In genomic region chr7:73535861-73536200, GRCm38 (mm10) we compare ENCODE assay signal across 11 mouse cellular contexts. TPM values are rescaled to one million over a fixed set of nuclear protein-coding genes. Genes with fewer than 3 reads are reported as not detected.
DNase-seq lines count a peak whose midpoint lies in the region; ATAC-seq and TF ChIP-seq lines count a peak whose summit lies in the region.
"Had no signal": no experiment of that assay in that cellular context is flagged by ENCODE, and none has a peak within 500 bp of the region (broad histone marks: within the 10 kb centered on the region; RNA-seq: fewer than 3 reads in every experiment).

No protein-coding gene starts in this region.

- intact Hi-C loops in heart, postnatal 14 days (cut with DNase I), result no loop called here

- no peak for TF ChIP-seq POLR2A in small intestine, adult 2 months (IDR thresholded peaks at IDR 0.05; ENCODE audit: low read depth, low read length)

- no peaks in the 10 kb centered on the region for H3K27me3 ChIP-seq in heart, embryonic 12.5 days (replicated peaks)
- no peaks in the 10 kb centered on the region for H3K27me3 ChIP-seq in lung, postnatal 0 days (replicated peaks; ENCODE audit: insufficient read depth, low read length)
- H3K27me3 ChIP-seq in hindbrain, embryonic 14.5 days (ENCODE audit: control insufficient read depth, insufficient read depth, low read length), result no peaks in the 10 kb centered on the region
- no peaks in the 10 kb centered on the region for H3K27me3 ChIP-seq in small intestine, adult 2 months (ENCODE audit: control insufficient read depth, insufficient read depth, low read length)

- H3K27ac ChIP-seq in heart, embryonic 12.5 days (ENCODE audit: poor library complexity, severe bottlenecking), result peak overlapping the region; percentile 41; the same call in 1 of the 2 replicates
- peak overlapping the region; percentile 74 for H3K27ac ChIP-seq in lung, postnatal 0 days (ENCODE audit: low read length)
- peak overlapping the region; percentile 45; the same call in 1 of the 2 replicates for H3K27ac ChIP-seq in hindbrain, embryonic 14.5 days
- peak overlapping the region; percentile 76; the same call in 1 of the 2 replicates for H3K27ac ChIP-seq in small intestine, adult 2 months (ENCODE audit: insufficient read depth, low read depth, low read length)

- H3K36me3 ChIP-seq in heart, embryonic 12.5 days, result peaks cover 6% of the 10 kb centered on the region
- H3K36me3 ChIP-seq in lung, postnatal 0 days (ENCODE audit: insufficient read depth, low read length), result no peaks in the 10 kb centered on the region
- peaks cover 2% of the 10 kb centered on the region; the same call in 1 of the 2 replicates for H3K36me3 ChIP-seq in hindbrain, embryonic 14.5 days (replicated peaks; ENCODE audit: control insufficient read depth, insufficient read depth)
- H3K36me3 ChIP-seq in small intestine, adult 2 months (ENCODE audit: control insufficient read depth, insufficient read depth, low read length), result peaks cover 6% of the 10 kb centered on the region

- ATAC-seq in heart, embryonic 12.5 days (ENCODE audit: insufficient number of reproducible peaks, low FRiP score), result no peak
- ATAC-seq in lung, postnatal 0 days, result no peak
- no peak for ATAC-seq in hindbrain, embryonic 14.5 days (ENCODE audit: low FRiP score)
- ATAC-seq: CD4-positive, CD25-positive, alpha-beta regulatory T cell, adult 4 months had no signal

- 70% methylated on average over 4 of the region's 4 CpGs for WGBS in heart, embryonic 12.5 days
- WGBS in lung, postnatal 0 days, result 42% methylated on average over 4 of the region's 4 CpGs
- 78% methylated on average over 4 of the region's 4 CpGs for WGBS in hindbrain, embryonic 14.5 days
- 10% methylated on average over 4 of the region's 4 CpGs for WGBS in small intestine, adult 2 months

- TF ChIP-seq CTCF in lung, postnatal 0 days (IDR thresholded peaks at IDR 0.05), result no peak
- no peak for TF ChIP-seq CTCF in small intestine, adult 2 months (IDR thresholded peaks at IDR 0.05; ENCODE audit: extremely low read depth, insufficient read length, insufficient replicate concordance, low read depth, low read length)

- no peak for TF ChIP-seq EP300 in lung, postnatal 0 days (IDR thresholded peaks at IDR 0.05)

- no peak overlapping the region for H3K4me3 ChIP-seq in heart, embryonic 12.5 days
- no peak overlapping the region; the same call in 1 of the 2 replicates for H3K4me3 ChIP-seq in lung, postnatal 0 days (ENCODE audit: low read depth, low read length)
- no peak overlapping the region for H3K4me3 ChIP-seq in hindbrain, embryonic 14.5 days (replicated peaks; ENCODE audit: low read length)
- H3K4me3 ChIP-seq in small intestine, adult 2 months (ENCODE audit: low read depth, low read length), result no peak overlapping the region

- DNase-seq in heart, postnatal 14 days, result no peak
- DNase-seq in lung, postnatal 0 days (ENCODE audit: low spot score), result no peak
- no peak for DNase-seq in lung, postnatal 25 days (ENCODE audit: low spot score)
- DNase-seq in hindbrain, embryonic 14.5 days (ENCODE audit: low spot score), result no peak
- DNase-seq in urinary bladder, adult 18-20 months (ENCODE audit: low spot score in 2 of 2), result no peak
- DNase-seq in right cerebral cortex, adult 18-20 months, result no peak
- DNase-seq: adrenal gland, adult 8-10 months; right cerebral cortex, postnatal 4 days had no signal

- H3K4me1 ChIP-seq in heart, embryonic 12.5 days (replicated peaks), result peaks cover 48% of the 10 kb centered on the region
- H3K4me1 ChIP-seq in lung, postnatal 0 days (ENCODE audit: insufficient read depth, low read depth, low read length), result peaks cover 31% of the 10 kb centered on the region
- H3K4me1 ChIP-seq in hindbrain, embryonic 14.5 days (replicated peaks; ENCODE audit: control insufficient read depth, insufficient read depth, low read length), result peaks cover 53% of the 10 kb centered on the region
- H3K4me1 ChIP-seq in small intestine, adult 2 months (ENCODE audit: control insufficient read depth, insufficient read depth, insufficient read length, low read length), result peaks cover 21% of the 10 kb centered on the region; the same call in 1 of the 2 replicates

- 0 out of 2 replicates have a peak overlapping the region, but pooled peaks have one; percentile 24 for H3K9ac ChIP-seq in heart, embryonic 12.5 days
- H3K9ac ChIP-seq in lung, postnatal 0 days (replicated peaks; ENCODE audit: low read depth), result no peak overlapping the region
- H3K9ac ChIP-seq in hindbrain, embryonic 14.5 days, result no peak overlapping the region

- H3K4me2 ChIP-seq in heart, embryonic 12.5 days, result peak overlapping the region; percentile 13; the same call in 1 of the 2 replicates
- no peak overlapping the region; the same call in 1 of the 2 replicates for H3K4me2 ChIP-seq in lung, postnatal 0 days (replicated peaks; ENCODE audit: low read depth, low read length)
- no peak overlapping the region for H3K4me2 ChIP-seq in hindbrain, embryonic 14.5 days (replicated peaks)

- no peaks in the 10 kb centered on the region for H3K9me3 ChIP-seq in heart, embryonic 12.5 days (replicated peaks)
- H3K9me3 ChIP-seq in lung, postnatal 0 days (ENCODE audit: low read length), result no peaks in the 10 kb centered on the region
- H3K9me3 ChIP-seq in hindbrain, embryonic 14.5 days (ENCODE audit: control insufficient read depth, low read length), result no peaks in the 10 kb centered on the region

RNA-seq across cellular contexts. Expression of gene Chd2, which starts 5.8 kb away (rescaled TPM):
- 48.5 and 50.4 TPM in 2 replicates for polyA plus RNA-seq in heart, embryonic 12.5 days (2016; fragmentation: Nextera tagmentation; extraction: Ambion mirVana)
- 10 to 100 TPM; 46.4 to 56.0 TPM for total RNA-seq in heart, postnatal 14 days (2021)
- polyA plus RNA-seq in lung, postnatal 0 days (2015; fragmentation: Nextera tagmentation; extraction: Ambion mirVana), result 38.0 and 39.9 TPM in 2 replicates
- polyA plus RNA-seq in hindbrain, embryonic 14.5 days (2014; fragmentation: Nextera tagmentation; extraction: Ambion mirVana), result 35.6 and 42.3 TPM in 2 replicates
- 12.3 and 28.0 TPM in 2 replicates for polyA plus RNA-seq in small intestine, adult 2 months (2012; rRNA removed)
